Mouse (Mus musculus) forebrain, embryonic 11.5 days (tissue): ENCODE measurements at regions not wholly inside any gene's neighbourhood (a gene's known extent, or its start where the extent isn't known, plus 50 kb on each side); places are given as distances from the start of the nearest gene placed in this dataset.

ENCODE experiments used
- ATAC-seq: fragments of 200-750 bp; cut with Nextera tagmentation; replicated peaks from 2 replicates; pipeline ENCODE4 v1.8.0; 2017; ENCODE audit warnings: moderate TSS enrichment; ENCODE audit not compliant: low FRiP score
- DNase-seq: peaks from one replicate; pipeline ENCODE4 v3.0.0-alpha.2; 2017; ENCODE audit warnings: low spot score
- H3K27ac ChIP-seq: fragments of 300-500 bp; sonication (generic); 2 replicates; pipeline ENCODE4 v1.5.1; 2014; ENCODE audit warnings: low read depth, low read length
- H3K27me3 ChIP-seq: fragments of 300-500 bp; sonication (generic); 2 replicates; pipeline ENCODE4 v1.6.1; 2014; ENCODE audit warnings: mild to moderate bottlenecking, low read length, mixed read lengths; ENCODE audit not compliant: control insufficient read depth, insufficient read depth
- H3K36me3 ChIP-seq: fragments of 300-500 bp; sonication (generic); 2 replicates; pipeline ENCODE4 v1.6.1; 2014; ENCODE audit warnings: mild to moderate bottlenecking, low read length, moderate library complexity, mixed read lengths; ENCODE audit not compliant: control insufficient read depth, insufficient read depth
- H3K4me1 ChIP-seq: fragments of 300-500 bp; sonication (generic); replicated peaks from 2 replicates; pipeline ENCODE4 v1.6.1; 2014; ENCODE audit warnings: low read length, mixed read lengths; ENCODE audit not compliant: control insufficient read depth, insufficient read depth
- H3K4me2 ChIP-seq: fragments of 300-500 bp; sonication (generic); 2 replicates; pipeline ENCODE4 v1.6.1; 2014; ENCODE audit warnings: low read depth, mild to moderate bottlenecking, low read length, moderate library complexity, mixed read lengths; ENCODE audit not compliant: severe bottlenecking
- H3K4me3 ChIP-seq: fragments of 300-500 bp; sonication (generic); 2 replicates; pipeline ENCODE4 v1.5.1; 2014; ENCODE audit warnings: low read depth, low read length
- H3K9ac ChIP-seq: fragments of 300-500 bp; sonication (generic); 2 replicates; pipeline ENCODE4 v1.6.1; 2014; ENCODE audit warnings: low read length
- H3K9me3 ChIP-seq: fragments of 300-500 bp; sonication (generic); 2 replicates; pipeline ENCODE4 v1.6.1; 2016; ENCODE audit warnings: low read length, mixed read lengths; ENCODE audit not compliant: control insufficient read depth
- WGBS: fragments of 180-500 bp; shearing (Covaris S2); extraction: QIAGEN DNeasy Blood & Tissue Kit; methylation state at CpG from one replicate; pipeline ENCODE4 v1.1.7; 2014; 5-methylcytosine and 5-hydroxymethylcytosine counted together

GRCm38 (mm10) chr3:130860315-130860714, 130.1 kb upstream of the Rpl34 start:
- Histone ChIP-seq H3K4me1 (no peaks in the 10 kb centered on the region), H3K4me3 (no peak overlapping the region), H3K9me3 (no peaks in the 10 kb centered on the region), H3K27ac (no peak overlapping the region), H3K36me3 (no peaks in the 10 kb centered on the region), H3K9ac (no peak overlapping the region), H3K27me3 (no peaks in the 10 kb centered on the region), H3K4me2 (no peak overlapping the region)
- ATAC-seq (no peak), DNase-seq (no peak)
- WGBS, result 85% methylated on average over 5 of the region's 5 CpGs

GRCm38 (mm10) chr3:130853866-130854265, 123.7 kb upstream of the Rpl34 start:
- Histone ChIP-seq H3K4me3 (no peak overlapping the region), H3K9ac (no peak overlapping the region), H3K9me3 (no peaks in the 10 kb centered on the region), H3K36me3 (no peaks in the 10 kb centered on the region), H3K4me1 (no peaks in the 10 kb centered on the region), H3K27me3 (no peaks in the 10 kb centered on the region), H3K4me2 (no peak overlapping the region), H3K27ac (no peak overlapping the region)
- ATAC-seq (no peak), DNase-seq (no peak)
- 92% methylated on average over 9 of the region's 9 CpGs for WGBS

- WGBS, result 81% methylated on average over 5 of the region's 5 CpGs
- no peak overlapping the region for H3K9ac ChIP-seq
- H3K4me3 ChIP-seq, result no peak overlapping the region
- H3K4me1 ChIP-seq, result no peaks in the 10 kb centered on the region
- no peak overlapping the region for H3K27ac ChIP-seq
- H3K36me3 ChIP-seq, result no peaks in the 10 kb centered on the region
- ATAC-seq (no peak), DNase-seq (no peak)
- no peaks in the 10 kb centered on the region for H3K27me3 ChIP-seq
- no peaks in the 10 kb centered on the region for H3K9me3 ChIP-seq
- H3K4me2 ChIP-seq, result no peak overlapping the region
Measured at GRCm38 (mm10) chr3:130850766-130851308, 120.6 kb upstream of the Rpl34 start.

GRCm38 (mm10) chr3:130841755-130842154, 111.6 kb upstream of the Rpl34 start:
- H3K27ac ChIP-seq, result no peak overlapping the region
- ATAC-seq, result no peak
- H3K4me3 ChIP-seq, result no peak overlapping the region
- DNase-seq, result no peak
- H3K36me3 ChIP-seq, result no peaks in the 10 kb centered on the region
- no peaks in the 10 kb centered on the region for H3K9me3 ChIP-seq
- H3K4me2 ChIP-seq, result no peak overlapping the region
- 83% methylated on average over 1 of the region's 1 CpGs for WGBS
- H3K27me3 ChIP-seq, result no peaks in the 10 kb centered on the region
- no peaks in the 10 kb centered on the region for H3K4me1 ChIP-seq
- H3K9ac ChIP-seq, result no peak overlapping the region

- no peaks in the 10 kb centered on the region for H3K9me3 ChIP-seq
- no peak overlapping the region for H3K4me3 ChIP-seq
- H3K4me2 ChIP-seq, result no peak overlapping the region
- ATAC-seq, result 0 out of 2 replicates have a peak, but pooled peaks have one; percentile 46
- WGBS, result 82% methylated on average over 9 of the region's 9 CpGs
- H3K27ac ChIP-seq, result no peak overlapping the region
- H3K9ac ChIP-seq, result no peak overlapping the region
- H3K27me3 ChIP-seq, result no peaks in the 10 kb centered on the region
- DNase-seq, result no peak
- H3K4me1 ChIP-seq, result no peaks in the 10 kb centered on the region
- H3K36me3 ChIP-seq, result no peaks in the 10 kb centered on the region
Measured at GRCm38 (mm10) chr3:130839924-130840440, 109.8 kb upstream of the Rpl34 start.

GRCm38 (mm10) chr3:130838626-130839422, 108.6 kb upstream of the Rpl34 start:
- Histone ChIP-seq H3K4me2 (no peak overlapping the region), H3K4me3 (no peak overlapping the region), H3K9ac (no peak overlapping the region), H3K36me3 (no peaks in the 10 kb centered on the region), H3K9me3 (no peaks in the 10 kb centered on the region), H3K27ac (no peak overlapping the region), H3K4me1 (peaks cover under 1% of the 10 kb centered on the region; the same call in 1 of the 2 replicates), H3K27me3 (no peaks in the 10 kb centered on the region)
- no peak for DNase-seq
- 0 out of 2 replicates have a peak, but pooled peaks have one; percentile 33 for ATAC-seq
- 80% methylated on average over 19 of the region's 19 CpGs for WGBS

GRCm38 (mm10) chr3:130833722-130834121, 103.5 kb upstream of the Rpl34 start:
- no peak overlapping the region for H3K27ac ChIP-seq
- H3K4me3 ChIP-seq, result no peak overlapping the region
- no peaks in the 10 kb centered on the region for H3K27me3 ChIP-seq
- WGBS, result 70% methylated on average over 5 of the region's 5 CpGs
- H3K9ac ChIP-seq, result no peak overlapping the region
- H3K36me3 ChIP-seq, result no peaks in the 10 kb centered on the region
- DNase-seq, result no peak
- no peak for ATAC-seq
- no peaks in the 10 kb centered on the region for H3K9me3 ChIP-seq
- H3K4me1 ChIP-seq, result peaks cover 3% of the 10 kb centered on the region; the same call in 1 of the 2 replicates
- no peak overlapping the region for H3K4me2 ChIP-seq

GRCm38 (mm10) chr3:130833082-130833481, 102.9 kb upstream of the Rpl34 start:
- Histone ChIP-seq H3K9ac (no peak overlapping the region), H3K27ac (no peak overlapping the region), H3K27me3 (no peaks in the 10 kb centered on the region), H3K4me2 (no peak overlapping the region), H3K36me3 (no peaks in the 10 kb centered on the region), H3K9me3 (no peaks in the 10 kb centered on the region), H3K4me3 (no peak overlapping the region), H3K4me1 (peaks cover 3% of the 10 kb centered on the region; the same call in 1 of the 2 replicates)
- 73% methylated on average over 9 of the region's 9 CpGs for WGBS
- DNase-seq (no peak), ATAC-seq (no peak)
